Mouse (Mus musculus): Measurements from ENCODE around the gene Slc4a2.

DNA sequence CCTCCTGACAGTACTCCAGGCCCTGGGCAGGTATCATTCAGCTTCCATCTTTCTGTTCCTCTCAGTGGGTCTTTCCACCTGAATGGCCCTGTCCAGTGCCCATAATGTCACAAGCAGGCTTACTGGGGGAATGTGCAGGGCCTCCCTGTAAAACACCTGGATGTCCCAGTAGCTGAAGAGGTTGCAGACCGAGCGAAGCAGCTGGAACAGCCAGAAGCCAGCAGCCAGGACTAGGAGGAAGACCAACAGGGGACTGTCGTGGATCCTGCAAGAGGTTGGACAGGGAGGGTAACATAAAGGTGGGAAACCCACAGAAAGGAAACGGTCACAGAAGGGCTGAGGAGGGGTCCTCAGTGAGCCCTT is 34.0 kb upstream of the Slc4a2 start:
- no peak for TF ChIP-seq TCF3 (IDR thresholded peaks at IDR 0.05; ENCODE audit: insufficient read length, low read depth)
- no peak for TF ChIP-seq POLR2A (IDR thresholded peaks at IDR 0.05; ENCODE audit: insufficient read length, low read depth)
- no peak for TF ChIP-seq TCF12 (IDR thresholded peaks at IDR 0.05; ENCODE audit: insufficient read depth, poor library complexity, severe bottlenecking)
- TF ChIP-seq MYOD1 (IDR thresholded peaks at IDR 0.05; ENCODE audit: control insufficient read depth in 1 of 3, insufficient read length in 2 of 3, low read depth in 2 of 3) = no peak
- no peak for TF ChIP-seq POLR2AphosphoS2 (IDR thresholded peaks at IDR 0.05; ENCODE audit: insufficient read length, low read depth)
- no peak for TF ChIP-seq USF1 (IDR thresholded peaks at IDR 0.05; ENCODE audit: low read depth)
- no peak for TF ChIP-seq CEBPB (IDR thresholded peaks at IDR 0.05; ENCODE audit: insufficient read depth, poor library complexity, severe bottlenecking)
- no peak for TF ChIP-seq MAX (IDR thresholded peaks at IDR 0.05; ENCODE audit: low read depth)
- TF ChIP-seq MYOG (IDR thresholded peaks at IDR 0.05; ENCODE audit: control insufficient read depth in 1 of 3, insufficient read depth in 1 of 3, insufficient read length in 2 of 3, low read depth in 2 of 3) = no peak
- TF ChIP-seq E2F4 (IDR thresholded peaks at IDR 0.05; ENCODE audit: insufficient read depth) = no peak
- no peak for TF ChIP-seq SRF (IDR thresholded peaks at IDR 0.05; ENCODE audit: control insufficient read depth, insufficient read length, low read depth)
- TF ChIP-seq REST (IDR thresholded peaks at IDR 0.05; ENCODE audit: insufficient read depth, insufficient read length) = no peak

Measured in myocyte (in vitro differentiated cells).